Mouse (Mus musculus) neural tube, embryonic 14.5 days (tissue): ENCODE data around the gene 1700030J22Rik. TPM values are rescaled to one million over a fixed set of nuclear protein-coding genes. Genes with fewer than 3 reads are reported as not detected.

Experiments used
- ATAC-seq: fragments of 200-750 bp; cut with Nextera tagmentation; 2 replicates; pipeline ENCODE4 v1.8.0; 2017; ENCODE audit warnings: low read depth, mild to moderate bottlenecking, moderate TSS enrichment, moderate library complexity
- H3K27ac ChIP-seq: fragments of 300-500 bp; sonication (generic); 2 replicates; pipeline ENCODE4 v1.5.1; 2014; ENCODE audit warnings: low read depth, mild to moderate bottlenecking, control low read depth, low read length, moderate library complexity, mixed read lengths
- H3K27me3 ChIP-seq: fragments of 300-500 bp; sonication (generic); 2 replicates; pipeline ENCODE4 v1.6.1; 2014; ENCODE audit warnings: low read length; ENCODE audit not compliant: control insufficient read depth, insufficient read depth
- H3K36me3 ChIP-seq: fragments of 300-500 bp; sonication (generic); 2 replicates; pipeline ENCODE4 v1.6.1; 2014; ENCODE audit warnings: low read length, mixed read lengths; ENCODE audit not compliant: control insufficient read depth, insufficient read depth
- H3K4me1 ChIP-seq: fragments of 300-500 bp; sonication (generic); 2 replicates; pipeline ENCODE4 v1.6.1; 2014; ENCODE audit warnings: low read length; ENCODE audit not compliant: control insufficient read depth, insufficient read depth
- H3K4me2 ChIP-seq: fragments of 300-500 bp; sonication (generic); 2 replicates; pipeline ENCODE4 v1.6.1; 2014; ENCODE audit warnings: mild to moderate bottlenecking, low read depth, low read length, control low read depth
- H3K4me3 ChIP-seq: fragments of 300-500 bp; sonication (generic); 2 replicates; pipeline ENCODE4 v1.5.1; 2014; ENCODE audit warnings: low read depth, low read length, control low read depth, mixed read lengths
- H3K9ac ChIP-seq: fragments of 300-500 bp; sonication (generic); replicated peaks from 2 replicates; pipeline ENCODE4 v1.6.1; 2014; ENCODE audit warnings: low read depth, mild to moderate bottlenecking, control low read depth, low read length, mixed read lengths
- H3K9me3 ChIP-seq: fragments of 300-500 bp; sonication (generic); 2 replicates; pipeline ENCODE4 v1.6.1; 2016; ENCODE audit warnings: low read length; ENCODE audit not compliant: control insufficient read depth
- WGBS: fragments of 180-500 bp; shearing (Covaris S2); extraction: QIAGEN DNeasy Blood & Tissue Kit; methylation state at CpG from one replicate; pipeline ENCODE4 v1.1.7; 2014; 5-methylcytosine and 5-hydroxymethylcytosine counted together
- polyA plus RNA-seq: library from polyadenylated mRNA; unstranded; fragments of >200 nt; fragmentation: Nextera tagmentation; extraction: Ambion mirVana; gene quantifications from 2 replicates; pipeline ENCODE4 v1.2.1, GENCODE M21; 2014

The 1700030J22Rik gene
- polyA plus RNA-seq = 4.4 and 5.9 TPM in 2 replicates

DNA sequence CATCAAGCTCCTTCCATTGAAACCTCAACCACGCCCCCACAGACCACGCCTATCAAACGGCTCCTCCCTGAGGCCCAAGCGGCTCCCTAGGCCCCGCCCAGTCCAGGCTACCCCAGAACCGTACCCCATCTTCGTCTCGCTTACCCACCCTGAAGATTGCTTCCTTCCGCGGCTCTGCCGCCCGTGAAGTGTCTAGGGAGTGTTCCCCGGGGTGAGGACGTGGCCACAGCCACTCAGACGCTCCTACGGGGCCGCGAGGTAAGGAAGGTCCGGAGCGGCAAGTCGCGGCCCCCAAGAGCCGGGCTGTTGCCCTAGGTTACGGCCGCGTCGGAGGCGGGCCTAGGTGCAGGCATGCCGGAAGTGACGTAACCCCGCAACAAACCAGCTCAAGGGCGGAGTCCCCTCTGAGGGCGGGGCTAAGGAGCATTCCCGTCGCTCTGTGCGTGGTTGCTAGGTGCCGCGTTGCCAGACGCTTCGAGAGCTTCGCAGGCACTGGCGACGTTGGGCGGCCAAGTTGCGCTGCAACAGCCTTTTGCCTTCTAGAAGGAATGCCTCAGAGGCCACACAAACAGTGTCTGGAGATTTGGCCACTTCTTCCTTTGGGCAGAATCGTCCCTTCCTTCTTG, at the start of gene 1700030J22Rik:
Gene 1700030J22Rik (minus strand): TSS at position 329 of the 626 bp plus-strand sequence.
- under 1% methylated on average over 46 of the region's 46 CpGs for WGBS
- no peaks in the 10 kb centered on the region for H3K27me3 ChIP-seq
- ATAC-seq = peak; percentile 98
- peak within 1 kb of the TSS; percentile 72 for H3K4me3 ChIP-seq
- H3K9ac ChIP-seq = peak within 1 kb of the TSS; percentile 59
- H3K4me1 ChIP-seq = peaks cover 8% of the 10 kb centered on the region; the same call in 1 of the 2 replicates
- H3K27ac ChIP-seq = peak within 1 kb of the TSS; percentile 6; the same call in 1 of the 2 replicates
- no peaks in the 10 kb centered on the region for H3K9me3 ChIP-seq
- peaks cover 3% of the 10 kb centered on the region; the same call in 1 of the 2 replicates for H3K36me3 ChIP-seq
- H3K4me2 ChIP-seq = peak within 1 kb of the TSS; percentile 76

DNA sequence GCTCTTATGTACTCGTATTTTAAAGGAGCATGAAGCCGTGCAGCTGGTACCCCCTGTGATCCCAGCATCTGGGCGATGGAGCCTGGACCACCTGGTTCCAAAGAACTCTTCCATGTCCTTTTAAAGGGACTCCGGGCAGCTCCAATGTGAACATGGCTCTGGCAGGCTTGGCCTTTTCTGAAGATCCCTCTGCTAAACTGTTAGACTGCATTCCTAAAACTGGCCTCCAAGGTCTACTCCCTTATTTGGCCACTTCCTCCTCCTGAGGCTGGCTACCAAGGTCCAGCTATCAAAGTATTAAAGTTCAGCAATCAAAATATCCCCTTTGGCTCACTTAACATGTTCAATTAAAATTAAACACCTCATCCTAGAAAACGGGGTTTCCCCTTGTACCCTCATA, 48.8 kb upstream of the 1700030J22Rik start:
- no peaks in the 10 kb centered on the region for H3K4me1 ChIP-seq
- WGBS = 78% methylated on average over 5 of the region's 5 CpGs
- ATAC-seq = no peak
- H3K4me2 ChIP-seq = no peak overlapping the region
- H3K4me3 ChIP-seq = no peak overlapping the region
- no peak overlapping the region for H3K9ac ChIP-seq
- H3K27ac ChIP-seq = no peak overlapping the region
- H3K36me3 ChIP-seq = no peaks in the 10 kb centered on the region
- H3K27me3 ChIP-seq = no peaks in the 10 kb centered on the region
- H3K9me3 ChIP-seq = no peaks in the 10 kb centered on the region

DNA sequence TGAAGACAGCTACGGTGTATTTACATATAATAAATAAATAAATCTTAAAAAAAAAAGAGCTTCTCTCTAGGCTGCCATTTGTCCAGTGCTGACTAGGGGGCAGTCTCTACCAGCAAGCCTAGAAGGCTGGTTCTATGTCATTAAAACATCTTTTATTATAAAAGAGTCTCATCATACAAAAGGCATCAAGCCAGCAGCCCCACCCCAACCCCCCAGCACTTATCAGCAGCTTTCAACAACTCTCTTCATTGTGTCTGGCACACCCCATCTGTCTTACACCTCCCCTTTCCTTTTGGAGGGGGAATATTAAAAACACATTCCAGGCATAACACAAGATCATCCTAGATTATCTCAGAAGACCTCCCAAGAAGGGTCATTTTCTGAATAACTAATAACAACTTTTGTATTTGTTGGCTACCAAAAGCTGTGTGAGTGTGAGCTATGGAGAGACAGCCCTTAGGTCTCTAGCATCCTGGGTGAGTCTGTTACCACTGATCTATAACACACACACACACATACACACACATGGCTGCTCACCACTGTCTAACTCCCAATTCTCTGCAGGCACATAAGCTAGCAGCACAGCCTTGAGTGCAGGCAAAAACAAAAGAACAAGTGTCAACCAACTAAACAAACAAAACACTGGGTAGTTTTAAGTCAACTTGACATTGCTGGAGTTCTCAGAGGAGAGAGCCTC, 43.7 kb upstream of the 1700030J22Rik start:
- no peaks in the 10 kb centered on the region for H3K9me3 ChIP-seq
- no peak overlapping the region for H3K4me3 ChIP-seq
- H3K36me3 ChIP-seq = no peaks in the 10 kb centered on the region
- no peak for ATAC-seq
- no peak overlapping the region for H3K27ac ChIP-seq
- H3K4me2 ChIP-seq = no peak overlapping the region
- H3K27me3 ChIP-seq = no peaks in the 10 kb centered on the region
- no peak overlapping the region for H3K9ac ChIP-seq
- 85% methylated on average over 1 of the region's 1 CpGs for WGBS
- no peaks in the 10 kb centered on the region for H3K4me1 ChIP-seq

- H3K4me3 ChIP-seq = no peak overlapping the region
- no peak overlapping the region for H3K27ac ChIP-seq
- 81% methylated on average over 18 of the region's 18 CpGs for WGBS
- H3K27me3 ChIP-seq = no peaks in the 10 kb centered on the region
- H3K4me2 ChIP-seq = no peak overlapping the region
- H3K36me3 ChIP-seq = no peaks in the 10 kb centered on the region
- no peak overlapping the region for H3K9ac ChIP-seq
- H3K9me3 ChIP-seq = no peaks in the 10 kb centered on the region
- no peak for ATAC-seq
- H3K4me1 ChIP-seq = no peaks in the 10 kb centered on the region
Measured at GRCm38 (mm10) chr8:117019323-117020275, 40.8 kb upstream of the 1700030J22Rik start.

DNA sequence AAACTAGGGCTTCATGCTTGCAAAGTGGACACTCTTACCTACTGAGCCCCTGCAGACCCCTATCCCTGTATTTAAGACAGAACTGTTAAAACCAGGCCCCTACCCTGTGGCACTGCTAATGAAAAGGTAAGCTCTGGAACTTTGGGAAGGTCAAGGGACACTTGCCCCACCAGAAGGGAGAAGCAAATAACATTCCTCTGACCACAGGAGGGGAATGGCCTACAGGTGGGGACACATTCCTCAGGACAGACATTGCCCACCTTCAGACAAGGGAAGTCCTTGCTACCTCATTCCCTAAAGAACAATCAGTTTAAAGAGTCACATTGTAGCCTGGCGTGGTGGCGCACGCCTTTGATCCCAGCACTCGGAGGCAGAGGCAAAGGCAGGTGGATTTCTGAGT, 39.1 kb upstream of the 1700030J22Rik start:
- Histone ChIP-seq H3K4me2 (no peak overlapping the region), H3K9me3 (no peaks in the 10 kb centered on the region), H3K27ac (no peak overlapping the region), H3K4me3 (no peak overlapping the region), H3K27me3 (no peaks in the 10 kb centered on the region), H3K36me3 (no peaks in the 10 kb centered on the region), H3K9ac (no peak overlapping the region), H3K4me1 (no peaks in the 10 kb centered on the region)
- no peak for ATAC-seq
- 96% methylated on average over 4 of the region's 4 CpGs for WGBS

DNA sequence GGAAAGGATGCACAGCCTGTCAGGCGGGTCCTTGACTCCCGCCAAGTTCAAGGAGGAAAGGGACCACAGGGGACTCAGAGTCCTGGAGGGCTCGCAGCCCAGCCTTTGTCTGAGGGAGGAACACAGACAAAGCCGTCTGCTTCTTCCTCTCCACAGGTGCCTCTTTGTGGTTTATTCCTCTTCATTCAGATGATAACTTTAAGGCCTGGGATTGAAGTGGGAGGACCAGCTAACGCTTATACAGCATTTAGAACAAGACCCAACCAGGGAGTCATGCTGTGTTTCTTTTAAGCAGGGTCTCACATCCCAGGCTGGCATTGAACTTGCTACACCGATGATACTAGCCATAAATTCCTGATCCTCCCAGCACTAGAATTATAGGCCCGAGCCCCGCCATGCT, 38.2 kb upstream of the 1700030J22Rik start:
- no peak overlapping the region for H3K9ac ChIP-seq
- no peak for ATAC-seq

GRCm38 (mm10) chr8:117015670-117016069, 36.9 kb upstream of the 1700030J22Rik start:
- H3K36me3 ChIP-seq = no peaks in the 10 kb centered on the region
- H3K4me2 ChIP-seq = no peak overlapping the region
- no peaks in the 10 kb centered on the region for H3K9me3 ChIP-seq
- WGBS = 62% methylated on average over 4 of the region's 4 CpGs
- H3K27ac ChIP-seq = no peak overlapping the region
- no peaks in the 10 kb centered on the region for H3K4me1 ChIP-seq
- no peak for ATAC-seq
- no peak overlapping the region for H3K4me3 ChIP-seq
- no peaks in the 10 kb centered on the region for H3K27me3 ChIP-seq
- H3K9ac ChIP-seq = no peak overlapping the region

More for the DNA sequence above, 38.2 kb upstream of the 1700030J22Rik start:
- Histone ChIP-seq H3K27ac (no peak overlapping the region), H3K4me2 (no peak overlapping the region), H3K4me3 (no peak overlapping the region), H3K36me3 (no peaks in the 10 kb centered on the region), H3K9me3 (no peaks in the 10 kb centered on the region), H3K4me1 (no peaks in the 10 kb centered on the region), H3K27me3 (no peaks in the 10 kb centered on the region)
- 18% methylated on average over 8 of the region's 8 CpGs for WGBS

- WGBS = 91% methylated on average over 9 of the region's 9 CpGs
- no peak overlapping the region for H3K27ac ChIP-seq
- no peak overlapping the region for H3K9ac ChIP-seq
- ATAC-seq = no peak
- no peaks in the 10 kb centered on the region for H3K27me3 ChIP-seq
- H3K4me3 ChIP-seq = no peak overlapping the region
- no peaks in the 10 kb centered on the region for H3K36me3 ChIP-seq
- H3K4me2 ChIP-seq = no peak overlapping the region
- no peaks in the 10 kb centered on the region for H3K4me1 ChIP-seq
- no peaks in the 10 kb centered on the region for H3K9me3 ChIP-seq
Measured at GRCm38 (mm10) chr8:117011366-117011765, 32.6 kb upstream of the 1700030J22Rik start.
